Mouse (Mus musculus) liver, embryonic 14.5 days (tissue): Measurements from ENCODE around the gene Ptprn2.

Experiments
- CTCF ChIP-seq: IDR thresholded peaks from 2 replicates; pipeline ENCODE4 v1.5.1; 2016; ENCODE audit warnings: antibody characterized with exemption, low read depth, control low read depth
- EP300 ChIP-seq: IDR thresholded peaks from 2 replicates; pipeline ENCODE4 v1.6.1; 2016; ENCODE audit warnings: antibody characterized with exemption, low read depth

GRCm38 (mm10) chr12:116484991-116485390 lies 529 bp upstream of the Ptprn2 start:
- TF ChIP-seq CTCF (no peak), EP300 (no peak)
